Mouse (Mus musculus) liver, embryonic 14 days (tissue): ENCODE results near the gene Fundc1. TPM values are rescaled to one million over a fixed set of nuclear protein-coding genes. Genes with fewer than 3 reads are reported as not detected.

Experiments
- polyA plus RNA-seq: library from polyadenylated mRNA; depleted of rRNA; stranded (reverse); fragments of >200 nt; gene quantifications from 2 replicates; pipeline ENCODE4 v1.2.3, GENCODE M21; 2012; rRNA removed

The Fundc1 gene
- polyA plus RNA-seq: 5.8 and 7.1 TPM in 2 replicates

GRCm38 (mm10) chrX:17571621-17572459, at the start of gene Fundc1:
Gene Fundc1, minus strand, starts transcription at chrX:17572325.

